Mouse (Mus musculus) olfactory bulb, adult 2 months (tissue): ENCODE measurements around the gene Gm7978. TPM values are rescaled to one million over a fixed set of nuclear protein-coding genes. Genes with fewer than 3 reads are reported as not detected.
"Not testable (repeated sequence)": the region's sequence is repeated elsewhere in the genome, so short reads cannot be mapped to it uniquely, and the experiment has no call there.

ENCODE experiments used
- H3K27ac ChIP-seq: fragments of 200-500 bp; 2 replicates; pipeline ENCODE4 v1.5.1; 2012; ENCODE audit warnings: low read depth, low read length; ENCODE audit not compliant: insufficient read depth
- H3K4me1 ChIP-seq: fragments of 200-500 bp; 2 replicates; pipeline ENCODE4 v1.6.1; 2012; ENCODE audit warnings: low read length; ENCODE audit not compliant: control insufficient read depth, insufficient read depth
- H3K4me3 ChIP-seq: fragments of 200-500 bp; 2 replicates; pipeline ENCODE4 v1.5.1; 2012; ENCODE audit warnings: mild to moderate bottlenecking, low read depth, low read length, moderate library complexity; ENCODE audit not compliant: insufficient read depth
- WGBS: fragments of 180-500 bp; shearing (Covaris S2); methylation state at CpG from one replicate; pipeline ENCODE4 v1.1.7; 2018; 5-methylcytosine and 5-hydroxymethylcytosine counted together
- polyA plus RNA-seq: library from polyadenylated mRNA; stranded (reverse); fragments of >200 nt; gene quantifications from 2 replicates; pipeline ENCODE4 v1.2.4, GENCODE M21; 2012; ENCODE audit warnings: low replicate concordance; ENCODE audit not compliant: missing spikeins, insufficient read depth, insufficient read length

Gm7978 gene
- not detected in 2 replicates for polyA plus RNA-seq

- not testable (repeated sequence) for H3K4me3 ChIP-seq, H3K4me1 ChIP-seq, H3K27ac ChIP-seq
- WGBS = no CpG with 5 or more reads among the region's 1 CpGs
Observed at GRCm38 (mm10) chr5:95736073-95736472, at the start of gene Gm7978. Gene Gm7978 (minus strand): TSS chr5:95736173.

DNA sequence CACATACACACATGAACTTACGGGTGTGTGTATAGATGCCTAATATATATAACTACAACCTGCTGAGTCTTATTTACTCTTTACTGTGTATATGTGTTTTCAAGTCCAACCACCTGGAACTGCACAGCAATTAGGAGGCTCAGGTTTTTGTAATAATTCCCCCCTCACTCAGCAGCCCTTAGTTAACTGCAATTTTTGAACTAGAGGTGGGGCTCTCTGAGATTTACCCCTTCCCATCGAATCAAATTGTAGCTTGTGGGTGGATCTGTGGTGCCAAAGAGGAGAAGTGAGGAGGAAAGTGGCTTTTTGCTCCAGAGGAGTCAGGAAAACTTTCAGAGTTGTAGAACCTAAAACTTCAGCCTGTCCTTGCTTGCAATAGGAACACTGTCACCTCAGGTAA lies 39.7 kb upstream of the Gm7978 start, which contains the start of gene E330014E10Rik:
Gene E330014E10Rik, plus strand, starts transcription at position 301 of the 400 bp plus-strand sequence.
- WGBS = no CpG with 5 or more reads among the region's 2 CpGs
- not testable (repeated sequence) for H3K27ac ChIP-seq, H3K4me1 ChIP-seq, H3K4me3 ChIP-seq

GRCm38 (mm10) chr5:95741714-95742113 lies 5.7 kb upstream of the Gm7978 start, which contains the start of gene Gm7982:
Gene Gm7982 (plus strand): TSS chr5:95742014.
- no CpG with 5 or more reads among the region's 3 CpGs for WGBS
- H3K4me3 ChIP-seq, H3K4me1 ChIP-seq, H3K27ac ChIP-seq: not testable (repeated sequence)

Other genes with a start within 250 kb of the Gm7978 start
- gene Gm3286, start 225.4 kb downstream of the Gm7978 start, polyA plus RNA-seq = not detected in 2 replicates
- gene Gm7971, start 141.3 kb downstream of the Gm7978 start, polyA plus RNA-seq = not detected in 2 replicates
- gene Gm7982, start 5.8 kb upstream of the Gm7978 start, polyA plus RNA-seq = not detected in 2 replicates
- gene E330014E10Rik, start 39.8 kb upstream of the Gm7978 start, polyA plus RNA-seq = not detected in 2 replicates
- gene Cxcl13, start 220.8 kb upstream of the Gm7978 start, polyA plus RNA-seq = not detected in 2 replicates